Comparison of ENCODE assay signal across 24 mouse cellular contexts in the genomic region with DNA sequence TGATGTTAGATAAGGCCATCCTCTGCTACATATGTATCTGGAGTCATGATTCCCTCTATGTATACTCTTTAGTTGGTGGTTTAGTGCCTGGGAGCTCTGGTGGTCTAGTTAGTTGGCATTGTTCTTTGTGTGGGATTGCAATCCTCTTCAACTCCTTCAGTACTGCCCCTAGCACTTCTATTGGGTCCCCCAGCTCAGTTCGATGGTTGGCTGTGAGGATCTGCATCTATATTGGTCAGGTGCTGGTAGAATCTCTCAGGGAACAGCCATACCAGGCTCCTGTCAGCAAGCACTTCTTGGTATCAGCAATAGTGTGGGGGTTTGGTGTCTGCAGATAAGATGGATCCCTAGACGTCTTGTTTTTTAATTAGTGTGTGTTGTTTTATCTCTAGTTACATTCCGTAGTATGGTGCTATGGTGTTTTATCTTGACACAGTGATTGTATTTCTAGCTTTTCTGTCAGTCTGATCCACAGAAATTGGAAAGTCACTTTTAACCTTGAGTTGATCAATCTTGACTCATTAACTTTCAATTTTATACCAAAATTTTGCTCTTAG.
DNase-seq lines count a peak whose midpoint lies in the region; ATAC-seq and TF ChIP-seq lines count a peak whose summit lies in the region.
"Had no signal": no experiment of that assay in that cellular context is flagged by ENCODE, and none has a peak within 500 bp of the region (broad histone marks: within the 10 kb centered on the region; RNA-seq: fewer than 3 reads in every experiment).

No protein-coding gene starts in this region.

- no peak overlapping the region for H3K4me2 ChIP-seq in liver, embryonic 11.5 days
- H3K4me2 ChIP-seq: embryonic facial prominence, embryonic 13.5 days; embryonic facial prominence, embryonic 15.5 days; forebrain, embryonic 12.5 days had no signal

- no peak overlapping the region for H3K4me3 ChIP-seq in liver, embryonic 11.5 days (ENCODE audit: low read depth, low read length)
- H3K4me3 ChIP-seq in megakaryocyte, embryonic 14.5 days (replicated peaks): peak overlapping the region; percentile 46
- no peak overlapping the region for H3K4me3 ChIP-seq in G1E (ENCODE audit: low read depth, low read length)
- H3K4me3 ChIP-seq: embryonic facial prominence, embryonic 13.5 days; embryonic facial prominence, embryonic 15.5 days; erythroblast, embryonic 14.5 days; forebrain, embryonic 10.5 days; forebrain, embryonic 12.5 days had no signal

- peak; percentile 58; the same call in 1 of the 2 replicates for ATAC-seq in liver, embryonic 11.5 days (replicated peaks; ENCODE audit: low FRiP score)
- ATAC-seq in megakaryocyte, adult 5-6 weeks (ENCODE audit: poor library complexity, severe bottlenecking): no peak
- peak; percentile 96 for ATAC-seq in G1E (ENCODE audit: extremely low read depth, insufficient number of reproducible peaks, low FRiP score, poor library complexity, severe bottlenecking)
- ATAC-seq: activated CD4-positive, CD25-positive, alpha-beta regulatory T cell, adult 4 months; forebrain, embryonic 14.5 days; forebrain, embryonic 16.5 days; Patski had no signal

- TF ChIP-seq CTCF in G1E (IDR thresholded peaks at IDR 0.05; ENCODE audit: low read depth, low read length): no peak

- H3K27ac ChIP-seq in liver, embryonic 11.5 days (ENCODE audit: low read depth, low read length): no peak overlapping the region
- H3K27ac ChIP-seq: embryonic facial prominence, embryonic 13.5 days; embryonic facial prominence, embryonic 15.5 days; forebrain, embryonic 10.5 days; forebrain, embryonic 12.5 days had no signal

- no peaks in the 10 kb centered on the region for H3K4me1 ChIP-seq in liver, embryonic 11.5 days (replicated peaks; ENCODE audit: control insufficient read depth, insufficient read depth, low read length)
- no peaks in the 10 kb centered on the region for H3K4me1 ChIP-seq in megakaryocyte, embryonic 14.5 days
- H3K4me1 ChIP-seq in G1E (ENCODE audit: insufficient read depth, low read depth, low read length): peaks cover 7% of the 10 kb centered on the region
- H3K4me1 ChIP-seq: embryonic facial prominence, embryonic 13.5 days; embryonic facial prominence, embryonic 15.5 days; forebrain, embryonic 10.5 days; forebrain, embryonic 12.5 days had no signal

- no peaks in the 10 kb centered on the region for H3K36me3 ChIP-seq in liver, embryonic 11.5 days (ENCODE audit: control insufficient read depth, insufficient read depth, low read length)
- no peaks in the 10 kb centered on the region for H3K36me3 ChIP-seq in megakaryocyte, embryonic 14.5 days (replicated peaks; ENCODE audit: low read length)
- no peaks in the 10 kb centered on the region for H3K36me3 ChIP-seq in G1E (replicated peaks)
- H3K36me3 ChIP-seq: embryonic facial prominence, embryonic 13.5 days; embryonic facial prominence, embryonic 15.5 days; forebrain, embryonic 10.5 days; forebrain, embryonic 12.5 days had no signal

- H3K9ac ChIP-seq in liver, embryonic 11.5 days (ENCODE audit: low read depth, low read length): no peak overlapping the region
- H3K9ac ChIP-seq: embryonic facial prominence, embryonic 13.5 days; embryonic facial prominence, embryonic 15.5 days; forebrain, embryonic 12.5 days had no signal

- WGBS in liver, embryonic 11.5 days: 42% methylated on average over 3 of the region's 3 CpGs

- H3K27me3 ChIP-seq in liver, embryonic 11.5 days (replicated peaks; ENCODE audit: control insufficient read depth, insufficient read depth, low read length): no peaks in the 10 kb centered on the region
- no peaks in the 10 kb centered on the region for H3K27me3 ChIP-seq in megakaryocyte, embryonic 14.5 days (replicated peaks)
- no peaks in the 10 kb centered on the region for H3K27me3 ChIP-seq in G1E (ENCODE audit: insufficient read depth, low read length)
- H3K27me3 ChIP-seq: embryonic facial prominence, embryonic 13.5 days; embryonic facial prominence, embryonic 15.5 days; forebrain, embryonic 12.5 days; Patski had no signal

- no peaks in the 10 kb centered on the region for H3K9me3 ChIP-seq in liver, embryonic 11.5 days (ENCODE audit: control insufficient read depth, low read length)
- H3K9me3 ChIP-seq in megakaryocyte, embryonic 14.5 days: no peaks in the 10 kb centered on the region
- no peaks in the 10 kb centered on the region for H3K9me3 ChIP-seq in G1E (replicated peaks)
- H3K9me3 ChIP-seq: embryonic facial prominence, embryonic 13.5 days; embryonic facial prominence, embryonic 15.5 days; forebrain, embryonic 10.5 days; forebrain, embryonic 12.5 days had no signal

- no peak for DNase-seq in liver, embryonic 11.5 days (ENCODE audit: low spot score)
- DNase-seq in liver: no peak
- DNase-seq in G1E (ENCODE audit: low spot score): no peak
- no peak for DNase-seq in embryo, embryonic 10 days (ENCODE audit: low spot score)
- DNase-seq: adrenal gland, adult 8-10 months; adrenal gland, postnatal 14 days; adrenal gland, postnatal 36 days; cerebellum, adult 11-12 months; cerebellum, adult 2 months; cerebellum, adult 9-10 months; cerebellum, postnatal 10 days; cerebellum, postnatal 25 days; embryo, embryonic 11 days had no signal
